Mouse (Mus musculus) spleen, adult 2 months (tissue): ENCODE measurements around the gene Tmem204. TPM values are rescaled to one million over a fixed set of nuclear protein-coding genes. Genes with fewer than 3 reads are reported as not detected.

Source experiments
- DNase-seq, 2 experiments: peaks; one replicate each; pipeline versions ENCODE4 v3.0.0 to v3.0.0-alpha.2; 2012 to 2021; ENCODE audit warnings: low spot score in 2 of 2, low read depth in 1 of 2
- H3K27ac ChIP-seq: fragments of 200-500 bp; 2 replicates; pipeline ENCODE4 v1.5.1; 2012; ENCODE audit warnings: low read length, inconsistent platforms; ENCODE audit not compliant: insufficient read depth
- H3K27me3 ChIP-seq: fragments of 200-500 bp; 2 replicates; pipeline ENCODE4 v1.6.1; 2012; ENCODE audit warnings: mild to moderate bottlenecking, moderate library complexity, low read length, inconsistent platforms; ENCODE audit not compliant: control insufficient read depth, insufficient read depth
- H3K36me3 ChIP-seq: fragments of 200-500 bp; 2 replicates; pipeline ENCODE4 v1.6.1; 2012; ENCODE audit warnings: mild to moderate bottlenecking, low read length, inconsistent platforms; ENCODE audit not compliant: control insufficient read depth, insufficient read depth
- H3K4me1 ChIP-seq: fragments of 200-500 bp; 2 replicates; pipeline ENCODE4 v1.6.1; 2011; ENCODE audit warnings: inconsistent platforms; ENCODE audit not compliant: control insufficient read depth, insufficient read depth, insufficient read length
- H3K4me3 ChIP-seq: fragments of 200-500 bp; 2 replicates; pipeline ENCODE4 v1.5.1; 2011; ENCODE audit warnings: mild to moderate bottlenecking, inconsistent platforms; ENCODE audit not compliant: insufficient read depth, insufficient read length; ENCODE audit errors: extremely low read depth
- CTCF ChIP-seq: fragments of 200-500 bp; IDR thresholded peaks from 2 replicates; pipeline ENCODE4 v1.5.1; 2011; ENCODE audit warnings: mild to moderate bottlenecking, inconsistent platforms; ENCODE audit not compliant: insufficient read depth, insufficient read length, insufficient replicate concordance; ENCODE audit errors: extremely low read depth
- POLR2A ChIP-seq: fragments of 200-500 bp; IDR thresholded peaks from 2 replicates; pipeline ENCODE4 v1.6.1; 2011; ENCODE audit warnings: low read depth, low read length, inconsistent platforms
- WGBS: fragments of 180-500 bp; shearing (Covaris S2); methylation state at CpG from one replicate; pipeline ENCODE4 v1.1.7; 2018; 5-methylcytosine and 5-hydroxymethylcytosine counted together
- polyA plus RNA-seq: library from polyadenylated mRNA; depleted of rRNA; stranded (reverse); fragments of >200 nt; gene quantifications from 2 replicates; pipeline ENCODE4 v1.2.3, GENCODE M21; 2012

Gene Tmem204
- polyA plus RNA-seq, 1 experiment, result 37.6 TPM

GRCm38 (mm10) chr17:25117263-25117662, 33.9 kb upstream of the Tmem204 start:
- H3K4me1 ChIP-seq, result peaks cover 8% of the 10 kb centered on the region; the same call in 1 of the 2 replicates
- peak in 1 of 2 experiments; percentile 26 for DNase-seq
- 52% methylated on average over 4 of the region's 4 CpGs for WGBS
- no peaks in the 10 kb centered on the region for H3K36me3 ChIP-seq
- H3K4me3 ChIP-seq, result no peak overlapping the region
- TF ChIP-seq POLR2A, result no peak
- no peak for TF ChIP-seq CTCF
- no peak overlapping the region for H3K27ac ChIP-seq
- no peaks in the 10 kb centered on the region for H3K27me3 ChIP-seq

- DNase-seq, result peak; percentile 85 to 92
- Histone ChIP-seq H3K27me3 (no peaks in the 10 kb centered on the region), H3K4me3 (peak within 1 kb of the TSS; percentile 62), H3K36me3 (no peaks in the 10 kb centered on the region; the same call in 1 of the 2 replicates), H3K4me1 (peaks cover 8% of the 10 kb centered on the region; the same call in 1 of the 2 replicates), H3K27ac (peak within 1 kb of the TSS; percentile 80)
- WGBS, result 6% methylated on average over 40 of the region's 40 CpGs
- TF ChIP-seq CTCF (no peak), POLR2A (peak; percentile 50; the same call in 1 of the 2 replicates)
Observed at GRCm38 (mm10) chr17:25115664-25116432, 32.5 kb upstream of the Tmem204 start, which contains the start of gene Telo2. TSS of gene Telo2 (minus strand) at chr17:25115967.

DNA sequence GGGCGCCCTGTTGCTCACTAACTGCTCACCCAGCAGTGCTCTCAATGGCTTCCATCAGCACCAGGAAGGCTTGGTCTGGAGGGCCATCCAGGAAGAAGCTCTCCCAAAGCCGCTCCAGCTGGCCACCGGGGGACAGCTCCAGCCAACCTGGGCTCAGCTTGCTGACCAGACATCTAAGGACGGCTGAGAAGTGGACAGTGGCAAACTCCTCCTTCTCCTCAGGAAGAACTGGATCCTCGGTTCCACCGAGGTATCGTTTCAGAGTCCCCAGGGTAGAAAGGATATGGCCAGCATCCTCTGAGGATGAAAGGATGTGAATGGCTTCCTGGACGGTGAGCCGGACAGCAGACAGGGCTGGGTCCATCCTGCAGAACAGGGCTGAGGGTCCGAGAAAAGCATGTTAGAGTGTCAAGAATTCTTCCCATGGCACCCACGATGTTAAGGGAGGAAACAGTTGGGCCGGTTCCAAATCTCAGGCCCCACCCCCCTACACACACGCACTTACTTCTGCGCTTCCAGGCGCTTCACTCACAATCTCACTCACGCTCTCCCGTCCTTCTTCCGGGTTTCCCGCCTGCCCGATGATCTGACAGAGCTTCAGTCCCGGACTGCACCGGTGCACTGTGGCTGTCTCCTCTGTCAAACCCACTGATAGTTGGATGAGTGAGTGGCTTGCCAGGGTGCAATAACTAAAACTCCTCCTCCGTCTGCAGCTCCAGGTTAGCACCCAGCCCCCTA, 31.7 kb upstream of the Tmem204 start:
- H3K36me3 ChIP-seq, result no peaks in the 10 kb centered on the region; the same call in 1 of the 2 replicates
- H3K4me3 ChIP-seq, result peak overlapping the region; percentile 62
- H3K27ac ChIP-seq, result peak overlapping the region; percentile 80
- DNase-seq, result peak; percentile 12 to 33
- H3K4me1 ChIP-seq, result peaks cover 8% of the 10 kb centered on the region; the same call in 1 of the 2 replicates
- H3K27me3 ChIP-seq, result no peaks in the 10 kb centered on the region
- WGBS, result 13% methylated on average over 23 of the region's 23 CpGs
- TF ChIP-seq CTCF, result no peak
- no peak for TF ChIP-seq POLR2A

DNA sequence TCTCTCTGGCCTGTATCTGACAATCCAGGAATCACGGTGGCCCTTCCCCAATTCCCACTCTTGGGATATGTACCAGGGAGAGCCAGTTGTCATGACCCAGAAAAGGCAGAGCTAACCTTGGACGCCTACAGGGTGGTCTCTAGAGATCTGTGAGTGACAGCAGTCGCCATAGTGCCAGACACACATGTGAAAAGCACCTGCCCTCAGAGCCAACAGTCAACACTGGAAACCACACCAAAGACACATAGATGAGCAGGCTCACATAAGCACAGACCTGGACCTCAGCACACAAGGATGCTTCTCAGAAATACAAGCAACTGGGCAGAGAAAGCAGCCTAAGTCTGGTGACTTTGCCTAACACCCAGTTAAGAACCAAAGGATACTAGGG, 29.0 kb upstream of the Tmem204 start:
- peaks cover 8% of the 10 kb centered on the region; the same call in 1 of the 2 replicates for H3K4me1 ChIP-seq
- H3K36me3 ChIP-seq, result no peaks in the 10 kb centered on the region; the same call in 1 of the 2 replicates
- DNase-seq, result no peak
- 80% methylated on average over 3 of the region's 3 CpGs for WGBS
- no peaks in the 10 kb centered on the region for H3K27me3 ChIP-seq
- no peak for TF ChIP-seq CTCF
- no peak for TF ChIP-seq POLR2A
- H3K4me3 ChIP-seq, result no peak overlapping the region
- H3K27ac ChIP-seq, result no peak overlapping the region

- 83% methylated on average over 8 of the region's 8 CpGs for WGBS
- no peak overlapping the region for H3K27ac ChIP-seq
- H3K4me3 ChIP-seq, result no peak overlapping the region
- no peaks in the 10 kb centered on the region for H3K27me3 ChIP-seq
- peaks cover 2% of the 10 kb centered on the region for H3K36me3 ChIP-seq
- peaks cover 8% of the 10 kb centered on the region; the same call in 1 of the 2 replicates for H3K4me1 ChIP-seq
- DNase-seq, result no peak
- no peak for TF ChIP-seq POLR2A
Observed at GRCm38 (mm10) chr17:25111739-25112422, 28.5 kb upstream of the Tmem204 start.

DNA sequence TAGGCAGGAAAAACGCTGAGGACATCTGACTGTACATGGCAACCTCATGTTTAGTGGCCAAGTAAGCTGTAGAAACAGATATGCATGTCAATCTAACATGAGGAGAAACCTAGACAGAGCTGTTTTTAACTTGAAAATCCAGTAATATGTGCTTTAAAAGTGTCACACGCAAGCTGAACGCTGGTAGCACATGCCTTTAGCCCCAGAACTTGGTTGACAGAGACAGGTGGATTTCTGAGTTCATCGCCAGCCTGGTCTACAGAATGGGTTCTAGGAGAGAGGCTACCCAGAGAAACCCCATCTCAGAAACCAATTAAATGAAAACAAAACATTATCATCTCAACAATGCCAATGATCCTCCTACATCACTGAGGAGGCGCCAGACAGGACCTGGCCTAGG, 27.8 kb upstream of the Tmem204 start:
- peaks cover 7% of the 10 kb centered on the region for H3K36me3 ChIP-seq

DNA sequence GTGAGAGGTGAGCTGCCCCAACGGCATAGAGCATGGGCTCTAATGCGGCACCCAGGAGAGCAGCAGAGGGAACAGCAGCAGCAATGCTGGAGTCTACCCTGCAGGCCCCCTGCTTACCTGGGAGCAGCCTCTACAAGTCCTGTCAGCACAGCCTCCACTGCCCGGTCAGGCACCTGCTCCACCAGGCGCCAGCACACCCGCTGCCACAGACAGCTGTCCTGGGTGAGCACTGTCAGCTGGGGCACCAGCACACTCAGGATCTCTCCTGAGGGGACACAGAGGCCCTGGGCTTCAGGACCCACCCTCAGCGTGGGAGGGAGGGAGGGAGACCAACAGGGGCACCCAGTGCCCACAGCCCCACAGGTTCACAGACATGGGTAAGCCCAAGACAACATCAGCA, 27.2 kb upstream of the Tmem204 start:
- Histone ChIP-seq H3K27ac (no peak overlapping the region), H3K36me3 (peaks cover 9% of the 10 kb centered on the region), H3K4me1 (peaks cover 4% of the 10 kb centered on the region; the same call in 1 of the 2 replicates), H3K27me3 (no peaks in the 10 kb centered on the region), H3K4me3 (no peak overlapping the region)
- WGBS, result 95% methylated on average over 6 of the region's 6 CpGs
- TF ChIP-seq POLR2A (no peak), CTCF (no peak)
- DNase-seq, result no peak

More for the DNA sequence above, 27.8 kb upstream of the Tmem204 start:
- Histone ChIP-seq H3K27ac (no peak overlapping the region), H3K4me3 (no peak overlapping the region), H3K27me3 (no peaks in the 10 kb centered on the region), H3K4me1 (peaks cover 6% of the 10 kb centered on the region; the same call in 1 of the 2 replicates)
- TF ChIP-seq CTCF (no peak), POLR2A (no peak)
- WGBS, result 90% methylated on average over 5 of the region's 5 CpGs
- no peak for DNase-seq
